Mouse (Mus musculus) spleen, adult 2 months (tissue): Measurements from ENCODE around the gene Chrm1.

Experiments used
- CTCF ChIP-seq: fragments of 200-500 bp; IDR thresholded peaks from 2 replicates; pipeline ENCODE4 v1.5.1; 2011; ENCODE audit warnings: mild to moderate bottlenecking, inconsistent platforms; ENCODE audit not compliant: insufficient read depth, insufficient read length, insufficient replicate concordance; ENCODE audit errors: extremely low read depth
- POLR2A ChIP-seq: fragments of 200-500 bp; IDR thresholded peaks from 2 replicates; pipeline ENCODE4 v1.6.1; 2011; ENCODE audit warnings: low read depth, low read length, inconsistent platforms

- TF ChIP-seq POLR2A, result no peak
- TF ChIP-seq CTCF, result no peak
Measured at GRCm38 (mm10) chr19:8646393-8646792, 17.2 kb upstream of the Chrm1 start.
